In genomic region chr1:57269679-57270354, GRCm38 (mm10) we compare ENCODE assay signal across 8 mouse cellular contexts.
DNase-seq lines count a peak whose midpoint lies in the region; ATAC-seq and TF ChIP-seq lines count a peak whose summit lies in the region.
"Had no signal": no experiment of that assay in that cellular context is flagged by ENCODE, and none has a peak within 500 bp of the region (broad histone marks: within the 10 kb centered on the region; RNA-seq: fewer than 3 reads in every experiment).

No protein-coding gene starts in this region.

- H3K4me3 ChIP-seq in forebrain, embryonic 11.5 days (ENCODE audit: low read depth, low read length), result no peak overlapping the region
- H3K4me3 ChIP-seq in hindbrain, postnatal 0 days (ENCODE audit: low read length), result no peak overlapping the region
- H3K4me3 ChIP-seq: heart, embryonic 15.5 days had no signal

- no peak for TF ChIP-seq POLR2A in brain, embryonic 14.5 days (IDR thresholded peaks at IDR 0.05; ENCODE audit: borderline replicate concordance, extremely low read depth, insufficient read depth, insufficient read length, poor library complexity, severe bottlenecking)

- DNase-seq in Muller cell, postnatal 12 days (ENCODE audit: inconsistent ontology term), result peak; percentile 63
- peak; percentile 87 for DNase-seq in brain, embryonic 14.5 days (ENCODE audit: low read depth)
- peak; percentile 81 for DNase-seq in forebrain, embryonic 11.5 days (ENCODE audit: low spot score)
- peak; percentile 87 for DNase-seq in hindbrain, postnatal 0 days (ENCODE audit: low spot score)
- DNase-seq in layer of hippocampus, postnatal 36 days, result peak; percentile 69 to 74
- peak; percentile 64 for DNase-seq in right cerebral cortex, postnatal 25 days

- no peak overlapping the region for H3K27ac ChIP-seq in forebrain, embryonic 11.5 days (ENCODE audit: low read depth, low read length)
- no peak overlapping the region for H3K27ac ChIP-seq in hindbrain, postnatal 0 days
- H3K27ac ChIP-seq: heart, embryonic 15.5 days had no signal

- H3K36me3 ChIP-seq in forebrain, embryonic 11.5 days (ENCODE audit: control insufficient read depth, insufficient read depth, low read length), result no peaks in the 10 kb centered on the region
- H3K36me3 ChIP-seq in hindbrain, postnatal 0 days (ENCODE audit: insufficient read depth, low read length), result no peaks in the 10 kb centered on the region
- H3K36me3 ChIP-seq: heart, embryonic 15.5 days had no signal

- TF ChIP-seq CTCF in brain, embryonic 14.5 days (IDR thresholded peaks at IDR 0.05; ENCODE audit: borderline replicate concordance, extremely low read depth, insufficient read depth, insufficient read length), result peak; percentile 81
- TF ChIP-seq CTCF in hindbrain, postnatal 0 days (IDR thresholded peaks at IDR 0.05; ENCODE audit: low read depth), result peak; percentile 80

- no peaks in the 10 kb centered on the region for H3K4me1 ChIP-seq in forebrain, embryonic 11.5 days (replicated peaks; ENCODE audit: control insufficient read depth, insufficient read depth, low read length)
- no peaks in the 10 kb centered on the region for H3K4me1 ChIP-seq in hindbrain, postnatal 0 days (ENCODE audit: insufficient read depth, low read length)
- H3K4me1 ChIP-seq: heart, embryonic 15.5 days had no signal

- no peaks in the 10 kb centered on the region for H3K27me3 ChIP-seq in forebrain, embryonic 11.5 days (ENCODE audit: control insufficient read depth, insufficient read depth, low read length)
- H3K27me3 ChIP-seq in hindbrain, postnatal 0 days (ENCODE audit: insufficient read depth, low read length), result no peaks in the 10 kb centered on the region
- H3K27me3 ChIP-seq: heart, embryonic 15.5 days had no signal

- WGBS in forebrain, embryonic 11.5 days, result 48% methylated on average over 13 of the region's 13 CpGs
- WGBS in hindbrain, postnatal 0 days, result 43% methylated on average over 13 of the region's 13 CpGs

- H3K9me3 ChIP-seq in forebrain, embryonic 11.5 days (ENCODE audit: control insufficient read depth, low read length), result no peaks in the 10 kb centered on the region
- H3K9me3 ChIP-seq in hindbrain, postnatal 0 days (ENCODE audit: low read length), result no peaks in the 10 kb centered on the region
- H3K9me3 ChIP-seq: heart, embryonic 15.5 days had no signal

- no peak overlapping the region for H3K4me2 ChIP-seq in forebrain, embryonic 11.5 days (ENCODE audit: low read depth, low read length, severe bottlenecking)
- H3K4me2 ChIP-seq in hindbrain, postnatal 0 days (ENCODE audit: low read depth, low read length), result no peak overlapping the region
- H3K4me2 ChIP-seq: heart, embryonic 15.5 days had no signal

- ATAC-seq in forebrain, embryonic 11.5 days (replicated peaks; ENCODE audit: low FRiP score), result peak; percentile 75
- peak; percentile 91 for ATAC-seq in hindbrain, postnatal 0 days
- ATAC-seq in megakaryocyte progenitor cell, adult 5-6 weeks (replicated peaks; ENCODE audit: poor library complexity), result peak; percentile 71

- no peak overlapping the region for H3K9ac ChIP-seq in forebrain, embryonic 11.5 days (ENCODE audit: low read length)
- no peak overlapping the region for H3K9ac ChIP-seq in hindbrain, postnatal 0 days (replicated peaks; ENCODE audit: low read length)
- H3K9ac ChIP-seq: heart, embryonic 15.5 days had no signal
